In genomic region chr5:46445122-46445521, GRCm38 (mm10) we compare ENCODE assay signal across 10 mouse cellular contexts.
DNase-seq lines count a peak whose midpoint lies in the region; ATAC-seq lines count a peak whose summit lies in the region.
"Had no signal": no experiment of that assay in that cellular context is flagged by ENCODE, and none has a peak within 500 bp of the region (broad histone marks: within the 10 kb centered on the region; RNA-seq: fewer than 3 reads in every experiment).

No protein-coding gene starts in this region.

- peak overlapping the region; percentile 47; the same call in 1 of the 2 replicates for H3K27ac ChIP-seq in lung, embryonic 15.5 days
- no peak overlapping the region for H3K27ac ChIP-seq in embryonic facial prominence, embryonic 14.5 days (replicated peaks; ENCODE audit: low read depth, low read length)
- H3K27ac ChIP-seq in limb, embryonic 12.5 days = no peak overlapping the region
- H3K27ac ChIP-seq in neural tube, embryonic 15.5 days (replicated peaks) = no peak overlapping the region

- H3K4me2 ChIP-seq in lung, embryonic 15.5 days = peak overlapping the region; percentile 35; the same call in 1 of the 2 replicates
- peak overlapping the region; percentile 17; the same call in 1 of the 2 replicates for H3K4me2 ChIP-seq in embryonic facial prominence, embryonic 14.5 days (ENCODE audit: low read depth, low read length)
- peak overlapping the region; percentile 28; the same call in 1 of the 2 replicates for H3K4me2 ChIP-seq in limb, embryonic 12.5 days
- H3K4me2 ChIP-seq in neural tube, embryonic 15.5 days = 0 out of 2 replicates have a peak overlapping the region, but pooled peaks have one; percentile 0

- no peaks in the 10 kb centered on the region for H3K27me3 ChIP-seq in lung, embryonic 15.5 days
- H3K27me3 ChIP-seq in embryonic facial prominence, embryonic 14.5 days (replicated peaks; ENCODE audit: control insufficient read depth, insufficient read depth, low read length) = no peaks in the 10 kb centered on the region
- H3K27me3 ChIP-seq in limb, embryonic 12.5 days = peaks cover 10% of the 10 kb centered on the region
- H3K27me3 ChIP-seq in neural tube, embryonic 15.5 days (replicated peaks) = no peaks in the 10 kb centered on the region

- ATAC-seq in lung, embryonic 15.5 days (ENCODE audit: borderline replicate concordance, extremely low read depth, low FRiP score, low TSS enrichment) = no peak
- ATAC-seq in embryonic facial prominence, embryonic 14.5 days (ENCODE audit: low read depth) = no peak
- ATAC-seq in limb, embryonic 12.5 days (ENCODE audit: insufficient number of reproducible peaks, insufficient read depth, low FRiP score, low TSS enrichment, low read depth) = no peak
- ATAC-seq in neural tube, embryonic 15.5 days (ENCODE audit: low FRiP score) = no peak

- peaks cover 22% of the 10 kb centered on the region for H3K4me1 ChIP-seq in lung, embryonic 15.5 days
- H3K4me1 ChIP-seq in embryonic facial prominence, embryonic 14.5 days (ENCODE audit: control insufficient read depth, insufficient read depth, low read length) = peaks cover 13% of the 10 kb centered on the region
- H3K4me1 ChIP-seq in limb, embryonic 12.5 days (replicated peaks) = peaks cover 9% of the 10 kb centered on the region
- peaks cover 15% of the 10 kb centered on the region for H3K4me1 ChIP-seq in neural tube, embryonic 15.5 days

- H3K9me3 ChIP-seq in lung, embryonic 15.5 days = no peaks in the 10 kb centered on the region
- H3K9me3 ChIP-seq in embryonic facial prominence, embryonic 14.5 days (ENCODE audit: control insufficient read depth, low read length) = no peaks in the 10 kb centered on the region
- H3K9me3 ChIP-seq in limb, embryonic 12.5 days = no peaks in the 10 kb centered on the region
- no peaks in the 10 kb centered on the region for H3K9me3 ChIP-seq in neural tube, embryonic 15.5 days (replicated peaks)

- WGBS in lung, embryonic 15.5 days = 27% methylated on average over 7 of the region's 7 CpGs
- 28% methylated on average over 7 of the region's 7 CpGs for WGBS in embryonic facial prominence, embryonic 14.5 days
- 23% methylated on average over 7 of the region's 7 CpGs for WGBS in limb, embryonic 12.5 days
- 8% methylated on average over 7 of the region's 7 CpGs for WGBS in neural tube, embryonic 15.5 days

- H3K36me3 ChIP-seq in lung, embryonic 15.5 days = no peaks in the 10 kb centered on the region
- no peaks in the 10 kb centered on the region for H3K36me3 ChIP-seq in embryonic facial prominence, embryonic 14.5 days (ENCODE audit: control insufficient read depth, insufficient read depth, low read length)
- no peaks in the 10 kb centered on the region for H3K36me3 ChIP-seq in limb, embryonic 12.5 days
- no peaks in the 10 kb centered on the region for H3K36me3 ChIP-seq in neural tube, embryonic 15.5 days

- no peak overlapping the region for H3K4me3 ChIP-seq in lung, embryonic 15.5 days
- no peak overlapping the region for H3K4me3 ChIP-seq in embryonic facial prominence, embryonic 14.5 days (ENCODE audit: low read depth, low read length)
- no peak overlapping the region for H3K4me3 ChIP-seq in limb, embryonic 12.5 days (replicated peaks)
- H3K4me3 ChIP-seq in neural tube, embryonic 15.5 days (replicated peaks) = no peak overlapping the region

- no peak overlapping the region for H3K9ac ChIP-seq in lung, embryonic 15.5 days
- no peak overlapping the region for H3K9ac ChIP-seq in embryonic facial prominence, embryonic 14.5 days (ENCODE audit: low read depth, low read length)
- no peak overlapping the region for H3K9ac ChIP-seq in limb, embryonic 12.5 days (replicated peaks)
- H3K9ac ChIP-seq in neural tube, embryonic 15.5 days (replicated peaks) = no peak overlapping the region

- no peak for DNase-seq in lung, adult 18-20 months
- DNase-seq in embryonic facial prominence, embryonic 14.5 days (ENCODE audit: low spot score) = no peak
- no peak for DNase-seq in gastrocnemius, postnatal 25 days
- DNase-seq in layer of hippocampus, postnatal 36 days = no peak
- DNase-seq: heart, postnatal 10 days; kidney, postnatal 10 days; thymus, adult 18-20 months had no signal
